Mouse (Mus musculus): ENCODE measurements around the gene Rnf11.

DNA sequence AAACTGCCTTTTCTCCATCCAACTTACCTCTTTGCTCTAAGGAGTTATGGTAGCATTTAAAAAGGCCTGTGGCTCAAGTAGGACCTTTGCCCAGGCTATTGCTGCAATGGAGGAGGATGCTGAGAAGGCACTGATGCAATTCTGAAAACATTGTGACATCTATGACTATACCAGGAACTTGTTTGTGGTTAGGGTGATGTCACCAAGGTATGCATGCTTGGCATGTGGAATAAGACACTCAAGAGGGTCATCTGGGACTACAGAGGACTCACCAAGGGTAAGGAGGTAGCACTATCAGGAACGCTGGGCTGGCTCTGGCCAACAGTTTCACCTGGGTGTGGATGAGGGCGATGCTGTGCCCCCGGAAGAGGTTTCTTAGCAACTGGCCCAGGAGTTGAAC lies at the start of gene Rnf11:
- TF ChIP-seq CTCF (IDR thresholded peaks at IDR 0.05; ENCODE audit: borderline replicate concordance, insufficient read depth, low read depth, low read length) = no peak
- no peak for TF ChIP-seq POLR2A (IDR thresholded peaks at IDR 0.05; ENCODE audit: borderline replicate concordance, insufficient read depth, low read length)

Data from cerebellum, adult 2 months (tissue).